Mouse (Mus musculus): ENCODE measurements around the gene Olfr92. TPM values are rescaled to one million over a fixed set of nuclear protein-coding genes. Genes with fewer than 3 reads are reported as not detected.

Olfr92 gene
- polyA plus RNA-seq, 1 experiment from 2014 or later, result not detected

DNA sequence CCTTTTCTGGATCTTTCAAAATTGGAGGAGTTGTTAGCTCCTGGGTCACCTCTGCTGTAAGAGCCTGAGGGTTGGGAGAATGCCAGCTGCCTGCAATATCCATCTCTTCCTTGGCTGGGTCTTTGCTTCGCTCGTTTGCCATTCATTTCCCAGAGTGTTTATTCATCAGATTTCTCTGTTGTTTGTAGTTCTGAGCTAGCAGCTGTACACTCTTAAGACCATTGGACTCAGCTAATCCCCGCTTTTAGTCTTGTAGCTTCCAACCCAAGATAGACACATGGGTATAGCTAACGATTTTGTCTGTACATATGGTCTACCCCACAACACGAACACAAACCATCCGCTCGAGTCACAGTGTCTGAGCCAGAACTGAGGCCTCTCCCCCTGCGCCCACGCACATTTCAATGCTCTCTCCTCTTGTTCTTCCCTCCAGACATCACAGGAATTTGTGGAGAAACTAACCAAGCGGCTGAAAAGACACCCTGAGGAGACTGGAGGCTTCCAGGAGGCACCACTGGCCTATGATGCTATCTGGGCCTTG is 57.7 kb downstream of the Olfr92 start:
- H3K4me1 ChIP-seq (replicated peaks), result no peaks in the 10 kb centered on the region
- no peaks in the 10 kb centered on the region for H3K9me3 ChIP-seq (replicated peaks)
- H3K4me3 ChIP-seq (replicated peaks), result no peak overlapping the region
- H3K27me3 ChIP-seq, result no peaks in the 10 kb centered on the region
- ATAC-seq (ENCODE audit: insufficient read depth), result no peak
- WGBS (ENCODE audit: insufficient replicate concordance), result 65% methylated on average over 10 of the region's 10 CpGs
- H3K27ac ChIP-seq (replicated peaks), result no peak overlapping the region
- H3K4me2 ChIP-seq, result no peak overlapping the region
- H3K36me3 ChIP-seq (replicated peaks), result no peaks in the 10 kb centered on the region
- no peak overlapping the region for H3K9ac ChIP-seq

DNA sequence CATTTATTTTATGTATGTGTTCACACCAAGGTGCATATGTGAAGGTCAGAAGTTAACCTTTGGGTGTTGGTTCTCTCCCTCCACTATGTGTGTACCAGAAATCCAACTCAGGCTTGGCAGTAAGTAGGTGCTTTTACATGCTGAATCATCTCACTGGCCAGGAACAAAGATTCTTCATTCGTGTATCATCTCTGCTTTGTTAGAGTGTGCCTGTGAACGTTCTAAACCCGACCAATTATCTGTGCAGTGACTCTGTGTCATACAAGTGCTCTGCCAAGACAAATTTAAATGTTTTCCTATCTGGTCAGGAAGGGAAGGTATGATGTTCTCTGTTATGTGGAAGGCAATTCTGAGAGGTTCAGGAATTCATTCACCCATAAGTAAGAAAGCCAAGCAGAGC is 58.5 kb downstream of the Olfr92 start:
- Histone ChIP-seq H3K9me3 (replicated peaks) (no peaks in the 10 kb centered on the region), H3K27ac (replicated peaks) (no peak overlapping the region), H3K4me3 (replicated peaks) (no peak overlapping the region), H3K4me1 (replicated peaks) (no peaks in the 10 kb centered on the region), H3K27me3 (no peaks in the 10 kb centered on the region), H3K9ac (no peak overlapping the region), H3K4me2 (no peak overlapping the region), H3K36me3 (replicated peaks) (no peaks in the 10 kb centered on the region)
- WGBS (ENCODE audit: insufficient replicate concordance), result 61% methylated on average over 3 of the region's 3 CpGs
- ATAC-seq (ENCODE audit: insufficient read depth), result no peak

Other genes starting within 250 kb of the Olfr92 start
- not detected in 2 replicates for gene Trim40, start 230.0 kb downstream of the Olfr92 start, polyA plus RNA-seq (2015; fragmentation: Nextera tagmentation; extraction: Ambion mirVana)
- not detected in 2 replicates for gene Trim31, start 222.0 kb downstream of the Olfr92 start, polyA plus RNA-seq (2015; fragmentation: Nextera tagmentation; extraction: Ambion mirVana)
- gene Rnf39, start 177.2 kb downstream of the Olfr92 start, polyA plus RNA-seq (2015; fragmentation: Nextera tagmentation; extraction: Ambion mirVana), result 0.14 and 0.20 TPM in 2 replicates
- gene Ppp1r11, start 168.3 kb downstream of the Olfr92 start, polyA plus RNA-seq (2015; fragmentation: Nextera tagmentation; extraction: Ambion mirVana), result 25.7 and 30.8 TPM in 2 replicates
- 18.7 and 21.5 TPM in 2 replicates for gene Znrd1, start 161.5 kb downstream of the Olfr92 start, polyA plus RNA-seq (2015; fragmentation: Nextera tagmentation; extraction: Ambion mirVana)
- gene Znrd1as, start 161.5 kb downstream of the Olfr92 start, polyA plus RNA-seq (2015; fragmentation: Nextera tagmentation; extraction: Ambion mirVana), result 2.2 and 2.5 TPM in 2 replicates
- not detected in 2 replicates for gene 2410137M14Rik, start 138.9 kb downstream of the Olfr92 start, polyA plus RNA-seq (2015; fragmentation: Nextera tagmentation; extraction: Ambion mirVana)
- not detected in 2 replicates for gene H2-M5, start 130.6 kb downstream of the Olfr92 start, polyA plus RNA-seq (2015; fragmentation: Nextera tagmentation; extraction: Ambion mirVana)
- 3.2 and 3.8 TPM in 2 replicates for gene Zfp57, start 118.9 kb downstream of the Olfr92 start, polyA plus RNA-seq (2015; fragmentation: Nextera tagmentation; extraction: Ambion mirVana)
- gene Mog, start 96.7 kb downstream of the Olfr92 start, polyA plus RNA-seq (2015; fragmentation: Nextera tagmentation; extraction: Ambion mirVana), result not detected in 2 replicates
- 0.25 and 0.66 TPM in 2 replicates for gene Gabbr1, start 74.1 kb downstream of the Olfr92 start, polyA plus RNA-seq (2015; fragmentation: Nextera tagmentation; extraction: Ambion mirVana)
- not detected in 2 replicates for gene Olfr90, start 31.6 kb downstream of the Olfr92 start, polyA plus RNA-seq (2015; fragmentation: Nextera tagmentation; extraction: Ambion mirVana)
- gene Olfr91, start 21.8 kb downstream of the Olfr92 start, polyA plus RNA-seq (2015; fragmentation: Nextera tagmentation; extraction: Ambion mirVana), result not detected in 2 replicates
- not detected in 2 replicates for gene Olfr93, start 41.4 kb upstream of the Olfr92 start, polyA plus RNA-seq (2015; fragmentation: Nextera tagmentation; extraction: Ambion mirVana)
- not detected in 2 replicates for gene Ubd, start 73.8 kb upstream of the Olfr92 start, polyA plus RNA-seq (2015; fragmentation: Nextera tagmentation; extraction: Ambion mirVana)
- not detected in 2 replicates for gene Olfr94, start 80.9 kb upstream of the Olfr92 start, polyA plus RNA-seq (2015; fragmentation: Nextera tagmentation; extraction: Ambion mirVana)
- not detected in 2 replicates for gene Olfr95, start 93.0 kb upstream of the Olfr92 start, polyA plus RNA-seq (2015; fragmentation: Nextera tagmentation; extraction: Ambion mirVana)
- gene Olfr96, start 100.1 kb upstream of the Olfr92 start, polyA plus RNA-seq (2015; fragmentation: Nextera tagmentation; extraction: Ambion mirVana), result not detected in 2 replicates
- not detected in 2 replicates for gene Olfr97, start 117.2 kb upstream of the Olfr92 start, polyA plus RNA-seq (2015; fragmentation: Nextera tagmentation; extraction: Ambion mirVana)
- not detected in 2 replicates for gene Olfr98, start 143.7 kb upstream of the Olfr92 start, polyA plus RNA-seq (2015; fragmentation: Nextera tagmentation; extraction: Ambion mirVana)
- 2.0 TPM in 2 replicates for gene H2-M3, start 150.1 kb upstream of the Olfr92 start, polyA plus RNA-seq (2015; fragmentation: Nextera tagmentation; extraction: Ambion mirVana)
- gene Olfr99, start 163.4 kb upstream of the Olfr92 start, polyA plus RNA-seq (2015; fragmentation: Nextera tagmentation; extraction: Ambion mirVana), result not detected in 2 replicates
- gene Olfr101, start 184.2 kb upstream of the Olfr92 start, polyA plus RNA-seq (2015; fragmentation: Nextera tagmentation; extraction: Ambion mirVana), result not detected in 2 replicates
- not detected in 2 replicates for gene Olfr102, start 197.0 kb upstream of the Olfr92 start, polyA plus RNA-seq (2015; fragmentation: Nextera tagmentation; extraction: Ambion mirVana)
- gene Olfr103, start 219.6 kb upstream of the Olfr92 start, polyA plus RNA-seq (2015; fragmentation: Nextera tagmentation; extraction: Ambion mirVana), result not detected in 2 replicates
- gene Olfr104-ps, start 239.5 kb upstream of the Olfr92 start, polyA plus RNA-seq (2015; fragmentation: Nextera tagmentation; extraction: Ambion mirVana), result not detected in 2 replicates